Comparison of ENCODE assay signal across 8 mouse cellular contexts in genomic region chr5:30950922-30951321, GRCm38 (mm10). TPM values are rescaled to one million over a fixed set of nuclear protein-coding genes. Genes with fewer than 3 reads are reported as not detected.
DNase-seq lines count a peak whose midpoint lies in the region; ATAC-seq and TF ChIP-seq lines count a peak whose summit lies in the region.
"Had no signal": no experiment of that assay in that cellular context is flagged by ENCODE, and none has a peak within 500 bp of the region (broad histone marks: within the 10 kb centered on the region; RNA-seq: fewer than 3 reads in every experiment).

No protein-coding gene starts in this region.

- 0 out of 2 replicates have a peak overlapping the region, but pooled peaks have one; percentile 91 for H3K4me2 ChIP-seq in heart, embryonic 15.5 days
- 0 out of 2 replicates have a peak overlapping the region, but pooled peaks have one; percentile 80 for H3K4me2 ChIP-seq in lung, embryonic 15.5 days
- H3K4me2 ChIP-seq in hindbrain, postnatal 0 days (ENCODE audit: low read depth, low read length): peak overlapping the region; percentile 86
- H3K4me2 ChIP-seq in liver, embryonic 16.5 days (ENCODE audit: low read depth, low read length): peak overlapping the region; percentile 95

- peaks cover 25% of the 10 kb centered on the region for H3K36me3 ChIP-seq in heart, embryonic 15.5 days
- H3K36me3 ChIP-seq in lung, embryonic 15.5 days: peaks cover 36% of the 10 kb centered on the region
- H3K36me3 ChIP-seq in hindbrain, postnatal 0 days (ENCODE audit: insufficient read depth, low read length): peaks cover 40% of the 10 kb centered on the region
- peaks cover 19% of the 10 kb centered on the region for H3K36me3 ChIP-seq in liver, embryonic 16.5 days (ENCODE audit: control insufficient read depth, insufficient read depth)

- no peak overlapping the region for H3K27ac ChIP-seq in heart, embryonic 15.5 days
- H3K27ac ChIP-seq in lung, embryonic 15.5 days: no peak overlapping the region
- 0 out of 2 replicates have a peak overlapping the region, but pooled peaks have one; percentile 79 for H3K27ac ChIP-seq in hindbrain, postnatal 0 days
- H3K27ac ChIP-seq in liver, embryonic 16.5 days (ENCODE audit: low read length): no peak overlapping the region

- no peak overlapping the region; the same call in 1 of the 2 replicates for H3K4me3 ChIP-seq in heart, embryonic 15.5 days
- H3K4me3 ChIP-seq in lung, embryonic 15.5 days: peak overlapping the region; percentile 52; the same call in 1 of the 2 replicates
- no peak overlapping the region for H3K4me3 ChIP-seq in lung, adult 2 months (replicated peaks; ENCODE audit: extremely low read depth, low read depth, low read length)
- no peak overlapping the region for H3K4me3 ChIP-seq in hindbrain, postnatal 0 days (ENCODE audit: low read length)
- peak overlapping the region; percentile 12; the same call in 1 of the 2 replicates for H3K4me3 ChIP-seq in liver, embryonic 16.5 days (ENCODE audit: low read depth, low read length)

- intact Hi-C loops in heart, postnatal 10 days (cut with DNase I): no loop called here

- H3K9ac ChIP-seq in heart, embryonic 15.5 days: no peak overlapping the region
- no peak overlapping the region for H3K9ac ChIP-seq in lung, embryonic 15.5 days
- H3K9ac ChIP-seq in hindbrain, postnatal 0 days (replicated peaks; ENCODE audit: low read length): no peak overlapping the region
- no peak overlapping the region for H3K9ac ChIP-seq in liver, embryonic 16.5 days (ENCODE audit: low read depth, low read length)

- H3K27me3 ChIP-seq in heart, embryonic 15.5 days: 0 out of 2 replicates have a peak, but pooled peaks cover 4% of the 10 kb centered on the region
- H3K27me3 ChIP-seq in lung, embryonic 15.5 days: no peaks in the 10 kb centered on the region; the same call in 1 of the 2 replicates
- no peaks in the 10 kb centered on the region for H3K27me3 ChIP-seq in hindbrain, postnatal 0 days (ENCODE audit: insufficient read depth, low read length)
- H3K27me3 ChIP-seq in liver, embryonic 16.5 days (ENCODE audit: control insufficient read depth, insufficient read depth, low read depth, low read length): peaks cover 1% of the 10 kb centered on the region; the same call in 1 of the 2 replicates

- H3K4me1 ChIP-seq in heart, embryonic 15.5 days (replicated peaks): peaks cover 18% of the 10 kb centered on the region
- peaks cover 16% of the 10 kb centered on the region for H3K4me1 ChIP-seq in lung, embryonic 15.5 days
- H3K4me1 ChIP-seq in lung, adult 2 months (ENCODE audit: control insufficient read depth, insufficient read depth, low read length): no peaks in the 10 kb centered on the region
- H3K4me1 ChIP-seq in hindbrain, postnatal 0 days (ENCODE audit: insufficient read depth, low read length): no peaks in the 10 kb centered on the region
- H3K4me1 ChIP-seq in liver, embryonic 16.5 days (ENCODE audit: control insufficient read depth, low read depth, low read length): peaks cover 12% of the 10 kb centered on the region

- no peaks in the 10 kb centered on the region for H3K9me3 ChIP-seq in heart, embryonic 15.5 days (replicated peaks)
- no peaks in the 10 kb centered on the region for H3K9me3 ChIP-seq in lung, embryonic 15.5 days
- H3K9me3 ChIP-seq in hindbrain, postnatal 0 days (ENCODE audit: low read length): no peaks in the 10 kb centered on the region
- H3K9me3 ChIP-seq in liver, embryonic 16.5 days (replicated peaks; ENCODE audit: control insufficient read depth, low read length): no peaks in the 10 kb centered on the region

- TF ChIP-seq POLR2A in lung, adult 2 months (IDR thresholded peaks at IDR 0.05; ENCODE audit: borderline replicate concordance, extremely low read depth, low read depth, low read length): no peak

- ATAC-seq in heart, embryonic 15.5 days (replicated peaks; ENCODE audit: insufficient number of reproducible peaks, insufficient read depth, low FRiP score, low read depth): no peak
- no peak for ATAC-seq in lung, embryonic 15.5 days (ENCODE audit: borderline replicate concordance, extremely low read depth, low FRiP score, low TSS enrichment)
- no peak for ATAC-seq in hindbrain, postnatal 0 days
- ATAC-seq in liver, embryonic 16.5 days (ENCODE audit: low read depth): no peak

- WGBS in heart, embryonic 15.5 days: 78% methylated on average over 2 of the region's 2 CpGs
- WGBS in lung, embryonic 15.5 days: 78% methylated on average over 2 of the region's 2 CpGs
- 68% methylated on average over 2 of the region's 2 CpGs for WGBS in lung, adult 2 months
- WGBS in hindbrain, postnatal 0 days: 88% methylated on average over 2 of the region's 2 CpGs
- WGBS in liver, embryonic 16.5 days (ENCODE audit: insufficient replicate concordance): 93% methylated on average over 2 of the region's 2 CpGs

- TF ChIP-seq CTCF in lung, adult 2 months (IDR thresholded peaks at IDR 0.05; ENCODE audit: insufficient read depth, low read length): no peak
- TF ChIP-seq CTCF in hindbrain, postnatal 0 days (IDR thresholded peaks at IDR 0.05; ENCODE audit: low read depth): no peak

- DNase-seq in heart, postnatal 10 days: no peak
- no peak for DNase-seq in lung, adult 2 months
- DNase-seq in hindbrain, postnatal 0 days (ENCODE audit: low spot score): no peak
- no peak for DNase-seq in spleen, adult 12 weeks (ENCODE audit: low spot score)
- DNase-seq: thymus, postnatal 14 days had no signal

RNA-seq across cellular contexts. Expression of gene Cgref1, which starts 5.5 kb away (rescaled TPM):
- 2.4 and 4.2 TPM in 2 replicates for polyA plus RNA-seq in heart, embryonic 15.5 days (2015; fragmentation: Nextera tagmentation; extraction: Ambion mirVana)
- total RNA-seq in heart, postnatal 10 days (2021): under 1 TPM; 0.60 to 0.64 TPM
- polyA plus RNA-seq in lung, embryonic 15.5 days (2015; fragmentation: Nextera tagmentation; extraction: Ambion mirVana): 2.3 and 2.4 TPM in 2 replicates
- 2.7 and 5.7 TPM in 2 replicates for polyA plus RNA-seq in lung, adult 2 months (2012; rRNA removed)
- 114 and 153 TPM in 2 replicates for total RNA-seq in hindbrain, postnatal 0 days (2014; rRNA removed)
- polyA plus RNA-seq in hindbrain, postnatal 0 days (2015; fragmentation: Nextera tagmentation; extraction: Ambion mirVana): 77.4 and 88.0 TPM in 2 replicates
- 3.1 and 3.2 TPM in 2 replicates for polyA plus RNA-seq in liver, embryonic 16.5 days (2015; fragmentation: Nextera tagmentation; extraction: Ambion mirVana)

RNA-seq across cellular contexts. Expression of gene Preb, which starts 9.2 kb away (rescaled TPM):
- polyA plus RNA-seq in heart, embryonic 15.5 days (2015; fragmentation: Nextera tagmentation; extraction: Ambion mirVana): 74.4 and 99.1 TPM in 2 replicates
- total RNA-seq in heart, postnatal 10 days (2021): 10 to 100 TPM; 64.9 to 71.3 TPM
- polyA plus RNA-seq in lung, embryonic 15.5 days (2015; fragmentation: Nextera tagmentation; extraction: Ambion mirVana): 135 TPM in 2 replicates
- polyA plus RNA-seq in lung, adult 2 months (2012; rRNA removed): 196 and 253 TPM in 2 replicates
- 43.7 and 49.6 TPM in 2 replicates for total RNA-seq in hindbrain, postnatal 0 days (2014; rRNA removed)
- 104 and 106 TPM in 2 replicates for polyA plus RNA-seq in hindbrain, postnatal 0 days (2015; fragmentation: Nextera tagmentation; extraction: Ambion mirVana)
- 92.0 and 102 TPM in 2 replicates for polyA plus RNA-seq in liver, embryonic 16.5 days (2015; fragmentation: Nextera tagmentation; extraction: Ambion mirVana)

RNA-seq across cellular contexts. Expression of gene Tcf23, which starts 17.5 kb away (rescaled TPM):
- 0.09 and 0.15 TPM in 2 replicates for polyA plus RNA-seq in heart, embryonic 15.5 days (2015; fragmentation: Nextera tagmentation; extraction: Ambion mirVana)
- under 1 TPM; 0.15 to 0.53 TPM for total RNA-seq in heart, postnatal 10 days (2021)
- 0.29 and 0.35 TPM in 2 replicates for polyA plus RNA-seq in lung, embryonic 15.5 days (2015; fragmentation: Nextera tagmentation; extraction: Ambion mirVana)
- 0.95 and 1.2 TPM in 2 replicates for polyA plus RNA-seq in lung, adult 2 months (2012; rRNA removed)
- total RNA-seq in hindbrain, postnatal 0 days (2014; rRNA removed): 0.04 TPM in 1 of 2 replicates, not detected in the other
- 0.06 TPM in 1 of 2 replicates, not detected in the other for polyA plus RNA-seq in hindbrain, postnatal 0 days (2015; fragmentation: Nextera tagmentation; extraction: Ambion mirVana)
- polyA plus RNA-seq in liver, embryonic 16.5 days (2015; fragmentation: Nextera tagmentation; extraction: Ambion mirVana): 0.02 and 0.07 TPM in 2 replicates

RNA-seq across cellular contexts. Expression of gene Khk, which starts 29.7 kb away (rescaled TPM):
- 12.4 and 13.9 TPM in 2 replicates for polyA plus RNA-seq in heart, embryonic 15.5 days (2015; fragmentation: Nextera tagmentation; extraction: Ambion mirVana)
- total RNA-seq in heart, postnatal 10 days (2021): 10 to 100 TPM in 1 of 2 experiments, 1 to 10 TPM in 1; 9.5 to 12.7 TPM
- polyA plus RNA-seq in lung, embryonic 15.5 days (2015; fragmentation: Nextera tagmentation; extraction: Ambion mirVana): 11.8 and 14.6 TPM in 2 replicates
- 39.0 and 46.6 TPM in 2 replicates for polyA plus RNA-seq in lung, adult 2 months (2012; rRNA removed)
- total RNA-seq in hindbrain, postnatal 0 days (2014; rRNA removed): 3.0 and 14.6 TPM in 2 replicates
- polyA plus RNA-seq in hindbrain, postnatal 0 days (2015; fragmentation: Nextera tagmentation; extraction: Ambion mirVana): 16.5 and 17.4 TPM in 2 replicates
- 31.7 and 36.0 TPM in 2 replicates for polyA plus RNA-seq in liver, embryonic 16.5 days (2015; fragmentation: Nextera tagmentation; extraction: Ambion mirVana)

RNA-seq across cellular contexts. Expression of gene Emilin1, which starts 37.7 kb away (rescaled TPM):
- 125 and 179 TPM in 2 replicates for polyA plus RNA-seq in heart, embryonic 15.5 days (2015; fragmentation: Nextera tagmentation; extraction: Ambion mirVana)
- total RNA-seq in heart, postnatal 10 days (2021): 10 to 100 TPM; 68.4 to 76.3 TPM
- 228 and 233 TPM in 2 replicates for polyA plus RNA-seq in lung, embryonic 15.5 days (2015; fragmentation: Nextera tagmentation; extraction: Ambion mirVana)
- 89.9 and 107 TPM in 2 replicates for polyA plus RNA-seq in lung, adult 2 months (2012; rRNA removed)
- total RNA-seq in hindbrain, postnatal 0 days (2014; rRNA removed): 8.1 and 9.3 TPM in 2 replicates
- 10.3 and 10.5 TPM in 2 replicates for polyA plus RNA-seq in hindbrain, postnatal 0 days (2015; fragmentation: Nextera tagmentation; extraction: Ambion mirVana)
- polyA plus RNA-seq in liver, embryonic 16.5 days (2015; fragmentation: Nextera tagmentation; extraction: Ambion mirVana): 37.2 and 39.1 TPM in 2 replicates

Comparison
In these comparisons a context has a peak if more than half of its experiments do, and no peak if none do; other contexts are left out.
1. H3K4me3 ChIP-seq: peak in lung, embryonic 15.5 days (single experiment) and liver, embryonic 16.5 days (single experiment); none in heart, embryonic 15.5 days (single experiment), lung, adult 2 months (single experiment) and hindbrain, postnatal 0 days (single experiment).
2. RNA of gene Cgref1, which starts 5.5 kb away (polyA plus RNA-seq): 77.4 to 88.0 TPM in hindbrain, postnatal 0 days; 2.7 to 5.7 TPM in lung, adult 2 months, 3.1 to 3.2 TPM in liver, embryonic 16.5 days, 2.4 to 4.2 TPM in heart, embryonic 15.5 days and 2.3 to 2.4 TPM in lung, embryonic 15.5 days; every median in the first group is over 10 times any median in the second.
3. Peak in every context shown above with its lines, with median percentiles within 50 percentile points of each other: H3K4me2 ChIP-seq.